Mouse (Mus musculus) G1E-ER4 (cell line): ENCODE measurements around the gene Kitl. TPM values are rescaled to one million over a fixed set of nuclear protein-coding genes. Genes with fewer than 3 reads are reported as not detected.

Experiments used
- GATA1 ChIP-seq: IDR thresholded peaks from one replicate; pipeline ENCODE4 v1.8.0; 2012; ENCODE audit warnings: low read length, inconsistent platforms
- polyA plus RNA-seq: library from polyadenylated mRNA; stranded (reverse); fragments of >175 nt; gene quantifications from 2 replicates; pipeline ENCODE4 v1.2.3, GENCODE M21; 2012

The Kitl gene
- polyA plus RNA-seq, 1 experiment: not detected

DNA sequence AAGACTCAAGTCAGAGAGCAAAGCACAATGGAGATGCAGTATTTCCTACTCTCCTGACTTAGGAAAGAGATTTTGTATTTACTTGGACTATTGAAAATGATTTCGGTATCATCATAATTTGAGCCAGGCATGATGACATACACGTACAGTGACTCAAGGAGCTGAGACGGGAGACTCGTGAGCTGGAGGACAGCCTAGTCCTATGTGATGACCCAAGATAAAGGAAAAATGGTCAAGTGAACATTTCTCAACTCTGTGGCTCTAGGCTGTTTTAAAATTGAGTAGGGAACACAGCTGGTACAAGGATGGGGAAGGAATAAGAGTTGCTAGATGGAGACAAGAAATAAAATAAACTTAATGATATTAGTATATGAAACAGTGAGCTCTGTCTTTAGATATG, 37.0 kb downstream of the Kitl start:
- TF ChIP-seq GATA1: no peak

DNA sequence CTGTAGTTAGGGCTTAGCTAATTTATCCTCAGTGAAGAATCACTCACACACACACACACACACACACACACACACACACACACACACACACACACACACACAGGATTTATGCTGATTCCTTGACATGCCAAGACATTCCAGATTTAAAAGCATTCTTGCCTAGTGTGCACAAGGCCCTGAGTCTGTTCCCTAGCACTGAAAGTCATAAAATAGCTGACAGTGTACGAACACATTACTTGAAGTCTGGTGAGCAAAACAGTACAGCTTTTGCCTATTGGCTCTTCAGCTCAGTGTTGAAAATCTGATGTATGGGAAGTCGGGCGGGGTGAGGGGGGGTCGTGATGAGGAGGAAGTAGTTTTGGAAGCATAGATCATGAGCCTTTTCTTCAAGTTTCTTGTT, 37.5 kb downstream of the Kitl start:
- TF ChIP-seq GATA1: no peak

DNA sequence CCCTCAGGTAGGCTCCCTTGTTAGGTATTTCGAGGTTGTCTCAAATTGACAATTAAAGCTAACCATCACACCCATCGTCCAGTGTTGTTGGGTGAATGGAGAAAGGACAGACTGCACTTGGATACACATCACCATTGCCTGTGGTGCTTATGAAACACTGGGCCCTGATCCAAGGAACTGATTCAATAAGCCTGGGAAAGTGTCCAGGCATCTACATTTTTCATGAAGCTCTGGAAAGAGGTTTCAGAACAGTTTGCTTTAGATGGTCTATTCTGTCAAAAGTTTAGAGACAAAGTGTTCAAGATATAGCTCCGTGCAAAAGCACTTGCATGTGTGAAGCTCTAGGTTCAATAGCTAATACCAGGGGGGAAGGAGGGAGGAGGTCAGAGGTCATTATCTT, 38.6 kb downstream of the Kitl start:
- TF ChIP-seq GATA1: no peak

DNA sequence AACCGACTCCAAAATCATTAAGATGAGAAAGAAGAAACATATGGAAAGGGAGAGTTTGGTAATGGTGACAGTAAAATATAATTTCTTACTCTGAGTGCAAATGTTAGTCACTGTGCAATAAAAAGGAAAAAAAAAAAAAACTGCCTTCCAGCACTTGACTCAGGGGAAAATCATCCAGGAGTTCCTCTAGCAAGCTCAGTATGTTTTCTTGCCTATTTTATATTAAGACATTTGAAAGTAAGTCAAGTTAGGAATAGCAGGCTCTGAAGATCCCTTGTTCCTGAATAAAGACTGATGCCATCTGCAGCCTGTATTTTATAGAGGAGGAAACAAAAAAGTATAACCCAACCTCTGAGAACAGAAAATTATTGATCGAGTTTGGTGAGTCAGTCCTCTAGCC, 39.7 kb downstream of the Kitl start:
- TF ChIP-seq GATA1: no peak

DNA sequence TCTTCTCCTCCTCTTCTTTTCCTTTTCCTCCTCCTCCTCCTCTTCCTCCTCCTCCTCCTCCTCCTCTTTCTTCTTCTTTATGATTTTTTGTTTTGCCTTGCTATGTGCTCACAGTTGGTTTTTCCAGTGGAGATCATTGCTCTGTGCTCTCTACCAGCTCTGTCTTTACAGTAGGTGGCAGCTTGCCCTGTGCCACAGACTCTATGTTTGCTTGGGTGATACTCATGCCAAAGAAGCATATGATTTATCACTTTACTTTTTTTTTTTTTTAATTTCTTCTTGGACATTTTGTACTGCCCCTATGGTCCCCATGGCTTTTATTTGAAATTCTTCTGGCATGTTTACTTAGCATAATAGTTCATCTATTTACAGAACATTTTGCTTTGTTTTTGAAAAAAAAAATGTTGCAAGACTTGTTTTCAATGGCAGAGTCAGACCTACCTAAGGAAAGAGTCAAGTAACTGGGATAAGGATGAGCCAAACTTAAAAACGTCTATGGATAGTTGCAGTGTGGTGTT, 41.7 kb downstream of the Kitl start:
- TF ChIP-seq GATA1: no peak

DNA sequence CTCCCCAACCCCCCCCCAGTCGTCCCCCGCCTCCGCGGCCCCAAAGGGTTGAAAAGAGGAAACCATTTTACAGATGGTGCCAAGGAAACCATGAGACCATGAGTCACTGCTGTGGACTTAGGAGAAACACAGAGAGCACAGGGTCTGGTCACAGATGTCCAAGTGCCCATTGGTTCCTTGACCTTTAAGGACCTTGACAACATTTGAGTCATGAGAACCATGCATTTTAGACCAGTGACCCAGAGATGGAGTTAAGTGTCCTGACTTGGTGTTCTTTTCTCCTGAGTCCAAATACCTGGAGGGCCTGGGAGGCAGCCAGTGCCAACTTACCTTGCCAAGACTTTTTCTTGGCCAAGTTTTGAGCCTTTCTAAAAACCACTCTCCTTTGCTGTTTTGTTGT, 43.9 kb downstream of the Kitl start:
- no peak for TF ChIP-seq GATA1

DNA sequence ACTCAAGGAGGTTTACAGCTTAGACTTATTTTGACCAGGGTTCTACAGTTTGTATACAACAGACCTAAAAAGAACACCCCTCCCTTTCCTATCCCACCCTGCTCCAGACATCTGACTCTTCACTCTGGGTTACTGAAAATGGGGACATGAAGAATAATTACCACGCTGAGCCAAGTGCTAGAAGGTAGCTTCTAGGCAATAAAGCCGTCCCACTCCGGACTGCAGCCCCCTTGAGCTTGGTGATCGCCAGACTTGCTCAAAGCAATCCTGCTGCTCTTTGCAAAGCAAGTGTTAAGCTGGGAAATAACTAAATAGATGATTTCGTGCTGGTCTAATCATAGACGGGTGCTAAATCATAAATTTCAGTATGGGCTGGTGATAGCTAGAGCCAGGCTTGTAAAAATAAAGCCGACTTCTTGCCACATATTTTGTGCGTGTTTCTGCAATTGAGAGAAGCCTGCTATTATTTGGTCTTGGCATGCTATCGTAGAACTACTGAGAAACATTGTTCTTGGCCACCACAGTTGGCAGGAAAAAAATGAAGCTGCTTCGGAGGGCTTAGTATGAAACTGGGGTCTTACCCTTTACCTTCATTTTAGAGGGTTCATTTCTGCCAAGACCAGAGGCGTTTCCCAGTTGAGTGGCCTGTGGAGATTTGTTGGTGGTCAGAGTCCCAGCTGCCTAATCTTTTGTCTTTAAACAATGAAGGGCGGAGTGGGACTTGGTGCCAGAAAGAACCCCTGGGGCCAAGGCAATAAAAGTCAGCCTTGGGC, 50.3 kb downstream of the Kitl start:
- no peak for TF ChIP-seq GATA1

DNA sequence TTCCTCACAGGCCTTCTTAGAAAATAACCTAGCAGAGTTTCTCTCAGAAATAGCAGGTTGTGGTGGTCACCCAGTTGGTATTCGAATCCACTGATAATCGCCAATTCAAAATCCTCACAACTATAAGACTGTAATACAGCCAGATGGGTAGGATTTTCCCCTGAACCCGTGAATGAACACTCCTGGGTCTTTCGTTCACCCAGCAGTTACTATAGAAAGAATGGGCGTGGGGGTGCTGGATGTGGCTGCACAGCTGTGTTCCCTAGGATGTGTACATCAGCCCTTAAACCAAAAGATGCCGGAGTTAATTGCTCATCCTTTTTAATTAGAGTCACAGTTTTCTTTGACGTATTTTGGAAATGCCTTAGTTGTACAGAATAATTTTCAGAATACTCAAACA, 50.9 kb downstream of the Kitl start:
- no peak for TF ChIP-seq GATA1

DNA sequence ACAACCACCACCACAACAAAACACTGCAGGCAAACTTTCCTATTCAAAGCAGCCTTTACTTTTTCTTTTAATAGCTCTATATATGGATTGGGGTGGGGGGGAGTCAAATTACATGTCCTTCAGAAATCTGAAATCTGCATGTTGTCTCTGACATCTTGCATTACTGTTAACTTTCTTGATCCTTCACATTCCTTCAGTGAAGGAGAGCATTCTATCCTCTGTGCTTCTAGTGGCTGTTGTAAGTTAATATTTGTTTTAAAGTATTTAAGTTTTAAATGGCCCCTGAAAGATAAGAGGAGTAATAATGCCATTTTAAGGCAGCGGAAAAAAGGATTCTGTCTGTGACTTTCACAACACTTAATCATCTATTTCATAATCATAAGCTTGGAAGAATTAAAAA, 57.2 kb downstream of the Kitl start:
- TF ChIP-seq GATA1: no peak

DNA sequence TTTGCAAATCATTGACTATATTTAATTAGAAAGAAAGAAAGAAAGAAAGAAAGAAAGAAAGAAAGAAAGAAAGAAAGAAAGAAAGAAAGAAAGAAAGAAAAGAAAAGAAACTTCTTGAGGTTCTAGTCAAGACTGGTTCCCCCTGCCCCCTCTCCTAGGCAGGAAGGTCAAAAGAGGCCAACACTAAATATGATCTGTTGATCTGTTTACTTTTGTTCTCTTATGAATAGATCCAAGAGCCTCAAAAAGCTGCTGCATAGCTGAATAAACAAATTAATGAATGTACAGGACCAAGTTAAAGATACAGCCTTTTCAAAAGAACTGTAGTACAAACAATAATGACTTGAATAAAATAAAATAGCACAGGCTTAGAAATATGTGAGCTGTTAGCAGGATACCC, 57.7 kb downstream of the Kitl start:
- TF ChIP-seq GATA1: no peak

DNA sequence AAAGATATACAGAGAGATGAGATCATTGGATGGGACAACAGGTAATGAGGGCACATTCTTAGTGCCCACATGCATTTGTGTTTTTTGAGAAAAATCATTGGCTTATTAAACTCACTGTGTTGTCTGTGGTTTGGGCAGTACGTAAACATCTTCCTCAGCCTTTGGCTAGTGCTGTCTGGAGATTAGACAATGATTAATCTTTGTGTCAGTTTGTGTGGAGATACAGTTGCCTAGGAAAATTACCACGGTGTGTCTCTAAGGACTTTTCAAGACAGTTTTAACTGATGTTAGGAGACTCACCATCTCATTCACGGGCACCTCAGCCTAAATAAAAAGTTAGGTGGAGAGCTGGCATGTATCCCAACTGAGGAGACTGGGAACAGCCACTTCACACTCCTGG, 85.7 kb downstream of the Kitl start:
- TF ChIP-seq GATA1: no peak

DNA sequence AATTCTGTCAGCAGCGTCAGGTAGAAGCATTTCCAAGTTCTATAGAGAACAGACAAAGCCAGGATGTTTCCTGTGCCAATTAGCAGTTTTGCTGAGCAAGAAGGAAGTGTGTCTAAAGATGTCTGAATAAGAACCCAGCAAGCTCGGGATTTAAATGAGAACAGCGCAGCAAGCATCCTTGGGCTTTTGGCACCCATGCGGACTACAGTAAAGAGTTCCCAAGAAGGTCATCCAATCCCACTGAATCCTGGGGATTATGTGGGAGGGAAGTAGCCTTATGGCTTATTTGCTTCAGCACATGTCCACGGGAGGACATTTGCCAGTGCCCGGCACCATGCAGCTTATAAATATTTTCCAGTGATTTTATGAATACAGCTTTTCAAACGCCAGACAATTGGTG, 95.8 kb downstream of the Kitl start:
- TF ChIP-seq GATA1: no peak

DNA sequence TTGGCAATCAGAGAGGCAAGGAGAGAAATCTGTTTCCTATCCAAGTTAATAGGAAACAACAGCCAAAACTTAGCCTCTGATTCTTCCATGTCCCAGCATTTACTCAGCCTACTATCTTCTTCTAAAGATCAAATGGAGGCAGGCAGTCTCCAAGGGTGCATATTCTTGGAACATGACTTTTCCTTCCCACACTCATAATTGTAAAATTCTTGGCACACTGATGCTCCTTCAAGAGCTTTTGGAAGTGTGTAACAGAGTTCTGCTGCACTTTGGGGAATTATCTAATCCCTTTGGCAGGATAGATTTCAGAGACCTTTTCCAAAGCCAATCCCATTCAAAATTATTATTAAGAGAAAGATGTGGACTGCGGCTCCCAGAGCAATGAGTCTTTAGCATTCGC, 100.1 kb downstream of the Kitl start:
- no peak for TF ChIP-seq GATA1

DNA sequence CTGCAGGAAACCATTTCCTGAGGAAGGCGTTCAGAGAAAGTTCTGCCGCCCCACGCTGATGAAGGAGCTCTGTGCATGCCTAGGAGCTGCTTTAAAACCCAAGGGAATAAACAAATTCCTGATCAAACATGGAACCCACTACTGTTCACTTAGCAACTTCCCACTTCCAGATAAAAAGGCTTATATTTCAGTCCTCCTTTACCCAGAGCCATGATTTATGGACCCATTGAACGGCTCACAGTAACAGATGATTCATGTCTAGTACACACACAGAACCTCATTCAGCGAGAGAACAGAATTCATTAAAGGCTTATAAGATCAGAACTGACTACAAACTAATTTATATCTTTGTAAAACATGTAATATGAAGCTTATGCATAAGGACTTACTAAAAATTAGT, 109.0 kb downstream of the Kitl start:
- TF ChIP-seq GATA1: no peak

DNA sequence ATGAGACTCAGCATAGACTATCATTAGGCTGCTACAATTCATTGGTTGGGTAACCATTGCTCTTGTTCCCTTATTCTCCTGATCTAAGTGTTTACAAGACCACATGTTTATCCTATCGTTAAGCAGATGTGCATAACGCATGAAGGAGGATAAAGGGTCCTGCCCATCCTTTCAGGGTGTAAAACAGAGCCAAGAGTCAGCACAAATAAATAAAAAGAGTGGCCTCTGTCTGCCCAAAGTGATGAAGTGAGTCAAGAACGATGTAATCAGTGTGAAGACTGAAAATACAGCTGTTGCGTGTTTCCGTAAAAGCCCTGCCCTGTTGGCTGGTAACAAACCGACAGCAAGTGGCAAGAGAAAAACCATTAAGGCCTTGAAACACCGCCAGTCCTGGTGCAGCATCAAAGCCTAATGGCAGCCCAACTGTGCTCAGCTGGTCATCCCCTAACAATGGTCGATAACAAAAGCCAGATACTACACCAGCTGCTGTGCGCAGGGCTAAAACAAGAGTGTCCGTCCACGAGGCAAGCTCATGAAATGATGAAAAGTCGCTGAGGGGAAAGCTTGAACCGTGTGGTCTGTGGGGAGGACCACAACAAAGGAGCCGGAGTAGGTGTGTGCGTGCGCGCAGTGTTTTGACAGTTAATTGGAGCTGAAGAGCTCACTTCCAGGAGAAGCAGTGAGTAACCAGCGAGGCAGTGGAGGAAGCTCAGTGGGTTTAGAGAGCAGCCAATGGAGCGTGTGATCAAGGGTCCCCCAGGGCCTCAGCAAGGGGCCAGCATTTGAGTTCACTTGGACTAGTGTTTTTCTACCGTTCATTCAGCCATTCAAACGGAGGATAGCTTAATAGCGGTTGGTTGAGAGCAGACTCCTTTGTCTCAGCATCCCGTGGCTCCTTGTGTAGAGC, 112.7 kb downstream of the Kitl start:
- TF ChIP-seq GATA1: no peak

DNA sequence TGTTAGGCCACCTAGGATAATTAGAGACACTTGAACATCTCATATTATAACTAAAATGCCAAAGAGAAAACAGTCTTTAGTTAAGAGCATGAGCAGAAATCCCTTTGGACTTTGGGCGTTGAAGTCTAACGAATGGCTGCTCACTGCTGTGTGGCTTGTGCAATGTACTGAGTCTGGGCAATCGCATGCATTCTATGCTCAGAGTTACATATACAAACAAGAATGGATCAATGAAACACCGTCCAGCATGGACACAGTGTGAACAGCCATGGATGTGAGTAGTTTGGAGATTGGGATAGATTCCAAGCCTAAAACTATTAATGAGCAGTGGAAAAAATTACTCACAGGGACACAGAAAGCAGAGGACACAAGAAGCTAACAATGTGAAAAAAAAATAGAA, 116.2 kb downstream of the Kitl start:
- TF ChIP-seq GATA1: no peak

DNA sequence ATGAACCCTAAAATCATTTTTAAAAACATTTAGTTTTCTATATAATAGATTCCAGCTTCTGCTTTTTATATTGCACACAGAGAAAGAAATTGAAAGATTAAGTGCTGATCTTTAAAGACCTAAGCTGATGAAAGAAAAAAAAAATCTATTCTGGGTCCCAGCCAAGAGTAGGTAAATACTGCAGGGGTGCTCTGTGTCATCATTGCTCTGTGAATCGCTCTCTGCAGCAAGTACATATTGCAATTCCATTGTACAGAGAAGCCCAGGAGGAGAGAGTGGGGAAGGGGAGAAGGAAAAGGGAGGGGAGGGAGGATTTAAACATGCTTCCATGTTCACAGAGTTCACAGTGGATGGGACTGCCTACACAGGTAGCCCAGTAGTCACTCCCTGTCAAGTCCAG, 116.9 kb downstream of the Kitl start:
- TF ChIP-seq GATA1: no peak
